Mouse (Mus musculus) brain, adult 2 months (tissue): ENCODE data around the gene Trabd2b.

Experiments used
- DNase-seq: peaks from one replicate; pipeline ENCODE4 v3.0.0; 2011; ENCODE audit warnings: low read depth, low spot score

Trabd2b gene

GRCm38 (mm10) chr4:114442186-114442585 lies 35.7 kb downstream of the Trabd2b start:
- DNase-seq, result no peak

- DNase-seq, result peak; percentile 76
These were observed 36.1 kb downstream of the Trabd2b start for GRCm38 (mm10) chr4:114442661-114443060.

- peak; percentile 82 for DNase-seq
These were observed 42.0 kb downstream of the Trabd2b start for GRCm38 (mm10) chr4:114448393-114449052.

- DNase-seq, result no peak
These were observed 46.6 kb downstream of the Trabd2b start for GRCm38 (mm10) chr4:114453101-114453500.

- DNase-seq, result no peak
These were observed 47.5 kb downstream of the Trabd2b start for GRCm38 (mm10) chr4:114454016-114454415.

GRCm38 (mm10) chr4:114454495-114455186 lies 48.1 kb downstream of the Trabd2b start:
- DNase-seq, result no peak

GRCm38 (mm10) chr4:114457111-114457510 lies 50.6 kb downstream of the Trabd2b start:
- no peak for DNase-seq

GRCm38 (mm10) chr4:114459591-114459990 lies 53.1 kb downstream of the Trabd2b start:
- peak; percentile 91 for DNase-seq

GRCm38 (mm10) chr4:114460401-114460800 lies 53.9 kb downstream of the Trabd2b start:
- DNase-seq, result peak; percentile 85

- DNase-seq, result peak; percentile 81
These were observed 54.6 kb downstream of the Trabd2b start for GRCm38 (mm10) chr4:114461093-114461492.

- DNase-seq, result no peak
These were observed 59.1 kb downstream of the Trabd2b start for GRCm38 (mm10) chr4:114465641-114466040.

GRCm38 (mm10) chr4:114467371-114468094 lies 61.0 kb downstream of the Trabd2b start:
- peak; percentile 29 for DNase-seq

- peak; percentile 14 for DNase-seq
These were observed 61.5 kb downstream of the Trabd2b start for GRCm38 (mm10) chr4:114468095-114468429.

GRCm38 (mm10) chr4:114469881-114470280 lies 63.4 kb downstream of the Trabd2b start:
- no peak for DNase-seq

GRCm38 (mm10) chr4:114472143-114472542 lies 65.6 kb downstream of the Trabd2b start:
- DNase-seq, result peak; percentile 43

- peak; percentile 54 for DNase-seq
These were observed 69.8 kb downstream of the Trabd2b start for GRCm38 (mm10) chr4:114476316-114476715.

GRCm38 (mm10) chr4:114477082-114477771 lies 70.7 kb downstream of the Trabd2b start:
- peak; percentile 16 for DNase-seq

- DNase-seq, result no peak
These were observed 75.0 kb downstream of the Trabd2b start for GRCm38 (mm10) chr4:114481518-114481917.

GRCm38 (mm10) chr4:114484173-114484572 lies 77.6 kb downstream of the Trabd2b start:
- DNase-seq, result no peak

GRCm38 (mm10) chr4:114485996-114486395 lies 79.5 kb downstream of the Trabd2b start:
- DNase-seq, result no peak

- DNase-seq, result no peak
These were observed 80.5 kb downstream of the Trabd2b start for GRCm38 (mm10) chr4:114486885-114487531.
